Mouse (Mus musculus): ENCODE data around the gene Adamts17.

- TF ChIP-seq CTCF (IDR thresholded peaks at IDR 0.05; ENCODE audit: low read depth, low read length) (no peak), GATA1 (IDR thresholded peaks at IDR 0.05; ENCODE audit: borderline replicate concordance, low read length) (no peak), POLR2AphosphoS5 (IDR thresholded peaks at IDR 0.05; ENCODE audit: insufficient replicate concordance, low read depth, low read length) (no peak), TAL1 (conservative IDR thresholded peaks at IDR 0.05; ENCODE audit: low read depth, low read length) (no peak), GATA2 (IDR thresholded peaks at IDR 0.05; ENCODE audit: borderline replicate concordance, low read depth, low read length) (no peak)
These were observed 262.0 kb downstream of the Adamts17 start for GRCm38 (mm10) chr7:67101418-67101973.
